Mouse (Mus musculus) adrenal gland, adult (tissue): ENCODE measurements around the gene Tal1.

Source experiments
- DNase-seq, 2 experiments: peaks; one replicate each; pipeline ENCODE4 v3.0.0; 2022 to 2023; ENCODE audit warnings: low spot score in 1 of 2; ENCODE audit not compliant: inconsistent age in 2 of 2

The Tal1 gene

DNA sequence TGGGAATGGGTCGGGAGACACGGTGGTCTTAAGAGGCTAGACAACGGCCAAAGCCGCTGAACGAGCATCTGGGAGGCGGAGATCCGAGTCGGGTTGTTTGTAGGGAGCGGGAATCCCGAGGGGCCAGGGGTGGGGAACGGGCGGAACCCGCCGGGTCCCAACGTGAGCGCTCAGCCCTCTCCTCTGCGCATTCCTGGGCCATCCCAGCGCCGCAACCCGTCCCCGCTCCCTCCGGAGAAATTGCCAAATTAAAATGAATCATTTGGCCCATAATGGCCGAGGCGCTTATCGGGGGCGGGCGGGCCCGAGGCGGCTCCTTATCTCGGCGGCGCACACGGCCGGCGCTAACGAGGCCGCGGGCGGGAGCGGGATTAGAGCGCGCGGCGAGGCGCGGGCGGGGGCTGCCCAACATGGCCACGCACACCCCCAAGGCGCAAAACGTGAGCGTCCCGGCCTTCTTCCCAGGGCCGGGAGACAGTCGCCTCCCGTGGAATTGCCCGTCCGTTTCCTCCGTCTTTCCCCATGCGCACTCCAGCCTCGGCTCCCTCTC is at the start of gene Tal1:
Tal1 (plus strand) TSS at position 56 of the 550 bp plus-strand sequence.
- peak in 1 of 2 experiments; percentile 61 for DNase-seq

DNA sequence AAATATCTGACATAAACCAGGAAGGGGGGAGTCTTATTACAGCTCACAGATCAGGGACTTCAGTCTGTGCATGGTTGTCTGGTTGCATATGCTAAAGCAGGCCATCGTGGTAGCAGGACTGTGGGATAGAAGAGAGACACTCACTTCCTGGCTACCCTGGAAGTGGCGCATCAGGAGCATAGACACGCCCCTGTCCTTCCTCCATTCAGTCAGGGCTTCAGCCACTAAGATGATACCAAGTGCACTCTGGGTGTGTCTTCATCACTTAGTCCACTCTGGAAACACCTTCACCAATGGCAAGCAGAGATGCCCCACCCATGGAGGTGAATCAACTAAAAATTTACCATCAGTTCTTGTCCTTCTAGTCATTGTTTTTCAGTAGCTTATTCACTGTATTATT is 42.0 kb upstream of the Tal1 start:
- DNase-seq, result no peak

DNA sequence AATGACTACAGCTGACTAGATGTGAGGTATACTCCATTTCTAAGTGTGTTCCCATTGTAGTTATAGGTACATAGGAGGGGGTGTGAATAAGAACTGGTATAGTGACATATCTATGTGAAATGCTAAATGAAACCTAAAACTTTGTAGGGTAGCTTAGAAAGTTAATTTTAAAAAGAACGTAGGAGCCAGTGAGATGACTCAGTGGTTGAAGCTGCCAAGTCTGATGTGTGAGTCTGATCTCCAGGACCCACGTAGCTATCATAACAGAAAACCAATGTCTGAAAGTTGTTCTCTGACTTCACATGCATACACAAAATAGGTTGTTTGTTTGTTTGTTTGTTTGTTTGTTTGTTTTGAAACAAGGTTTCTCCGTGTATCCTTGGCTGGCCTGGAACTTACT is 36.2 kb upstream of the Tal1 start:
- DNase-seq, result no peak

GRCm38 (mm10) chr4:115035043-115035442 is 21.2 kb upstream of the Tal1 start:
- DNase-seq, result peak; percentile 37 to 73

DNA sequence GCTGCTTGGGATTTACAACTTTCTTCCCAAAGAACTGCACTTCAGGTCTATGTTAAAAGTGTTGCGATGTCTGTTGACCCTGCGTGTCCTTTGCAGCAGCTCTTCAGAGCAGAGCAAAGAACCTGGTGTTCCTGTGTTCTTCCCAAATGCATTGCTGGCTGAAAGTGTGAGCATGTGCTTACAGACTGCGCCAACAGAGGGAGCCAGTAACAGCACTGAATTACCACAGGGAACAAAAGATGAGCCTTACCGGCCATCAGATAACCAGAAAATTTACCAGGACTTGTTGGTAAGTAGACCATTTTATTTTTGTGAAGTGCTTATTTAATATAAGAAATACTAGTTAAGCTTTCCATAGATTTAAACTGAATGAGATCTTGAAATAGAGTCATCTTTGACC is 18.0 kb upstream of the Tal1 start:
- DNase-seq, result peak; percentile 22 to 66

DNA sequence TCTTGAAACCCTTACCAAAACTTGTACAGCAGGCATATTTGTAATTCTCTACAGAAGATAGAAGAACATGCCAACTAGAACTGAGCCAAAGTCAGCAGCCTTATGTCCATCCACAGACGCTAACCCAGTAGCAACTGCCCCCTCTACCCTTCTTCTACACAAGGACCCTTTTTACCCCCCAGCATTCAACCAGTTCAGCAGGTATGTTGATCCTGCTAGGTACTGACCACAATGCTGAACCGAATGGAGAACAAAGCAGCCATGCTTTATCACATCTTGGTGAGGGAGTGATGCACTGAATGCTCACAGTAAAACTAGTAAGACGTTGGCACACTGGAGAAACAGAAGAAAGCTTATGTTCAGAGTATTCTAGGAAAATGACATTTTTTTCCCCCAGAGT is 10.6 kb upstream of the Tal1 start:
- no peak for DNase-seq

GRCm38 (mm10) chr4:115047750-115048149 is 8.5 kb upstream of the Tal1 start:
- DNase-seq, result peak; percentile 43 to 80

- no peak for DNase-seq
Observed at GRCm38 (mm10) chr4:115048190-115048589, 8.0 kb upstream of the Tal1 start.

DNA sequence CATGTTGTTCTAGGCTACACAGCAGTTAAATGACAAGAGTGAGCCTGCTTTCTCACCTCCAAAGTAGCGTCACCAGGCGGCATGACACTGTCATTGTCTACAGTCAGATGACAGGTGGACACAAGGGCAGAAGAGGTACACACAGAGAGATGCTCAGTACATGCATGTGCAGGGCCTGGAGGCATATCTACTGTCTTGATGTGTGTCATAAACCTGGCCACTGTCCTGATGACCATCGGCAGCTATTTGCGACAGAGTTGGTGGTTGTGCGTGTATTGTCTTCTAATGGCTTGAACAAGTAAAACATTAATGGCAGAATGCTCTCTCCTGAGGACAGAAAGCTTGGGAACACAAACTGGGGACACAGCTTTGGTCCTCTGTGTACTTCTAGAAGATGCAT is 5.0 kb upstream of the Tal1 start:
- no peak for DNase-seq

DNA sequence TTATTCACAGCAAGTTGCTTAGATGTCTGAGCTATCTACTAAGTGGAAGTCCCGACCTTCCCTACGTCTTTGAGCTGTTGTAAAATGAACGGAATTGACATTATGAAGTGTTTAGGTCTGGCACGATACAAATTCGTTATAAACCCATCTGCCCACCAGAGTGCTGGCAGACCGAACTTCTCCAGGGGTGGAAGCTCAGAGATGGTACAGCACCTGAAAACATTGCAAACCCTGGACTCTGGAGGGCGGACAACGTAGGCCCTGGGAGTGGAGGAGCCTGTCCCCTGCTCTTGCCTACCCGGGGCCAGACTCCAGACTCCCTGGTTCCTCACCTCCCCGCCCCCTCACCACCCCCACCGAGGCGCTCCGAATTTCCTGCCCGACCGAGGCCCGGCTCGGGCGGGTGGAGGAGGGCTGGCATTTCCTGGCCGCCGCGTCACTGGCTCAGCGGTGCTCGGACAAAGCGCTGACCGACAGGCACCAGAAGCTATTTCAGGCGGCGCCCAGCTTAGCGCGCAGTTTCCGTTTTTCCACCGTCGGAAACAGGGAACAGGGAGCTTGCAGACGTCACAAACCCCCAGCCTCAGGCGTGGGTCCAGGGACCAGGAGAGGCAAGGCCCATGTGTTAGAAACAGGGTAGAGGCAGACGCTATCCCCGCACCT is 3.8 kb upstream of the Tal1 start:
- peak; percentile 74 to 85 for DNase-seq

DNA sequence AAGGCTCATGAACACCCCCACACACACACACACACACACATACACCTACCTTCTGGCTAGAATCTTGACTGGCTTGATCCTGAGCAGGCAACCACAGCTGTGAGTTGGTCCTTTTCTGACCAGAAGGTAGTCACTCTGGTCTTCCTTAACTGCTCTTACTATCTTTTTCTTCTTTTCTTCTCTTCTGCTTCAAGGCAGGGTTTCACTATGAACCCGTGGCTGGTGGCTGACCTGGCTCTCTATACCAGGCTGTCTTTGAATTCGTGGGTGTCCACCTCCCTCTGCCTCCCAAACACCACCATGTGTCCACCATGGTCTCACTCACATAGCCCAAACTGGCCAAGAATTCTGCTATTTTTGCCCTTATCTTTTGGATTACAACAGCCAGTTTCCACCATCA is 1.2 kb upstream of the Tal1 start:
- no peak for DNase-seq

DNA sequence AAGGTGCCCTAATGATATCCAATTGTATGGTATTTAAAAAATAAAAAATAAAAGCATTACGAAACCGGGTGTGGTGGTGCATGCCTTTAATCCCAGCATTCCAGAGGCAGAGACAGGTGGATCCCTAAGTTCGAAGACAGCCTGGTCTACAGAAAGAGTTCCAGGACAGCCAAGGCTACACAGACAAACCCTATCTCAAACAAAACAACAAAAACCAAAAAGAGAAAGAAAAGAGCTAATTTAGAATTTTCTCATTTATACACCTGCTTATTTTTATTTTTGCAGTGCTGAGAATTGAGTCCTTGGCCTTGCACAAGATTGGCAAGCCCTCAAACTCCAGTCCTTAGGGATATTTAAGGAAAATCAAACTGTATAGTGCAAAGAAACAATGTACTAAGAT is 535 bp upstream of the Tal1 start:
- no peak for DNase-seq

GRCm38 (mm10) chr4:115056921-115057673 is 871 bp downstream of the Tal1 start:
- DNase-seq, result peak; percentile 27 to 85

GRCm38 (mm10) chr4:115057674-115058316 is 1.6 kb downstream of the Tal1 start:
- peak; percentile 17 to 64 for DNase-seq

DNA sequence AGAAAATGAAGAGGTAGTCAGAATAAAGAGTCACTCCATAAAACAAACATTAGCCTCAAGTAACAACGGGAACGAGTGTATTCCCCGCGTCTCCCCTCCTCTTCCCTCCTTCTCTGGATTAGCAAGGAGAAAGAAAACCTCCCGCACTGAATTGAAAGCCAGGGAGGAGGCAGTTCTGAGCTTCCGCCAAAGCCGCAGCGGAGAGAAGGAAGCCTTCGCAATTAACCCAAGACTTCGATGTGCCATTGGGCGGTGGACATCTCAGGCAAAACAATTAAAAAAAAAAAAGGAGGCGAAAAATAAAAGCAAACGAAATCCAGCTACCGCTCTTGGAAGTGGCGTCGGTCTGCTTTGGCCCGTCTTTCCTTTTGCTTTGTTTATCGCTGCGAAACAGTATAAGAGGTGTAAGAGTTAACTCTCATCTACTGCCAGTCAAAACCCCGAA is 2.1 kb downstream of the Tal1 start:
- no peak for DNase-seq

DNA sequence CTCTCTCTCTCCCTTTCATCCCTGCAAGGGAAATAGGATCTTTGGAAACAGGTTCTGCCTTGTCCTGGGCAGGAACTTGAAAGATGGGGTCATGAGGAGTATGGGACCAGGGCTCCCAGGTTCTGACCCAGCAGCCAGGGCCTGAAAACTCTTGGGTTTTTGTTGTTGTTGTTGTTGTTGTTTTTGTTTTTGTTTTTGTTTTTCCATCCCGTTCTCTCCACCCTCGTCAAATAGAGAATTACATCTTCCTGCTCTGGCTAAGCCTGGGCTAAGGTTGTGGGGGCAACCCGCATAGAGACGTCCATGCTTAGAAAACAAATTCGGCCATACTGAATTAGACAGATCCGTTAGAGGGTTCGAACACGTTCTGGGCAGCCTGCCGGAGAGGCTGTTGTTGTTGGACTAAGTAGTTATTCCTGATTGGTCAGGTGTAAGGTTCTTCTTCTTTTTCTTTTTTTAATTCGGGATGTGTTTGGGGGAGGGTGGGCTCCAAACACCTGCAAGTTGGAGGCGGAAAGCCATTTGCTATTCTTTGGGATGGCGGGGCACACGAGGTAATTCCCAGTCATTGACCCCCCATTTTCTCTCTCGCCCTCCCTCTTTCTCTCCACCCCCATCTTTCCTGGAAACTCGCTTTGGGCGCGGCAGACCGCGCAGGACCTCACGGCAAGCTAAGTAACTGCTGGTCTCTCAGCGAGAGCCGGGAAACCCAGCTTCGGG is 2.8 kb downstream of the Tal1 start:
- peak in 1 of 2 experiments; percentile 40 for DNase-seq

DNA sequence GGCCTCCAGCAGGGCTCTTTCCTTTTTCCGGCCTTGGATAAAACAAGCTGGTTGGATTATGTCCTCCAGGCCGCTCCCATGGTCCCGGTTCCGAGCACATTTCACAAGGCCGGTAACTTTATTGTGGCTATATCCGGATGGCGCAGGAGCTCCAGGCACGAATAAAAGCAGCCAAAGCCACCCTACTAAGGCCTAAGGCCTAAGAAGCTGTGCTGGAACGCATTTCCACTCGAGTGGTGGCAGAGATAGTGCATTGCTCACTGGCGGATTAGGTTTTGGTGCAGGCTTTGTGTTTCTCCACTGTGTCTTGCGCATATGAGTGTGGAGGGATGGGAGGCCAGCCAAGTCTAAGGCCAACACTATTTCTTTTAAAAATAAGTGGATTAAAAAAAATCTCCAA is 3.6 kb downstream of the Tal1 start:
- peak in 1 of 2 experiments; percentile 63 for DNase-seq

DNA sequence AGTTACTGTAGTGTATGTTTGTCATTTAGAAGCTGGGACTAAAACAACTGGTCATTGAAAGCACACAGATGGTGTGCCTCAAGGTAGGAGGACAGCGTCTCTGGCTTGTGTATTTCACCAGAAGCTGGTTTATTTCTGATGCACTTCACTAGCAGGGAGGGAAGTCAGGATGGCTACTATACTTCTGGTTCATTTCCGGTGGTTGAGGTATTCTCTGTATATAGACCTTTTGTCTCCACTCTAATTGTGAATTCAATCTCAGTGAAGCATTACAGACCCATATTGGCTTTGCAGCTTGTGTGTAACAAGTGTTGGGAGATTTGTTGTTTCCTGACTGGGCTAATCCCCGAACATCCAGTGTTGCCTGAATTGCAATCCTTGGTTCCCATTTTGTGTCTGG is 4.5 kb downstream of the Tal1 start:
- no peak for DNase-seq

GRCm38 (mm10) chr4:115062540-115062874 is 6.3 kb downstream of the Tal1 start:
- no peak for DNase-seq

GRCm38 (mm10) chr4:115062875-115063517 is 6.8 kb downstream of the Tal1 start:
- peak; percentile 23 to 55 for DNase-seq
